Mouse (Mus musculus) midbrain, embryonic 12.5 days (tissue): ENCODE data around the gene Pou6f1. TPM values are rescaled to one million over a fixed set of nuclear protein-coding genes. Genes with fewer than 3 reads are reported as not detected.
"Not testable (repeated sequence)": the region's sequence is repeated elsewhere in the genome, so short reads cannot be mapped to it uniquely, and the experiment has no call there.

Experiments used
- ATAC-seq: fragments of 200-750 bp; cut with Nextera tagmentation; 2 replicates; pipeline ENCODE4 v1.8.0; 2017; ENCODE audit warnings: low read depth, moderate TSS enrichment, moderate library complexity; ENCODE audit not compliant: low FRiP score
- H3K27ac ChIP-seq: fragments of 300-500 bp; sonication (generic); replicated peaks from 2 replicates; pipeline ENCODE4 v1.5.1; 2016; ENCODE audit warnings: mild to moderate bottlenecking
- H3K27me3 ChIP-seq: fragments of 300-500 bp; sonication (generic); 2 replicates; pipeline ENCODE4 v1.6.1; 2016; ENCODE audit warnings: mild to moderate bottlenecking
- H3K36me3 ChIP-seq: fragments of 300-500 bp; sonication (generic); 2 replicates; pipeline ENCODE4 v1.6.1; 2016
- H3K4me1 ChIP-seq: fragments of 300-500 bp; sonication (generic); 2 replicates; pipeline ENCODE4 v1.6.1; 2016
- H3K4me2 ChIP-seq: fragments of 300-500 bp; sonication (generic); replicated peaks from 2 replicates; pipeline ENCODE4 v1.6.1; 2016; ENCODE audit warnings: mild to moderate bottlenecking, moderate library complexity
- H3K4me3 ChIP-seq: fragments of 300-500 bp; sonication (generic); 2 replicates; pipeline ENCODE4 v1.5.1; 2016; ENCODE audit warnings: mild to moderate bottlenecking
- H3K9ac ChIP-seq: fragments of 300-500 bp; sonication (generic); replicated peaks from 2 replicates; pipeline ENCODE4 v1.6.1; 2016; ENCODE audit warnings: mild to moderate bottlenecking, moderate library complexity
- H3K9me3 ChIP-seq: fragments of 300-500 bp; sonication (generic); 2 replicates; pipeline ENCODE4 v1.6.1; 2016; ENCODE audit warnings: mild to moderate bottlenecking
- WGBS: fragments of 180-500 bp; shearing (Covaris S2); methylation state at CpG from one replicate; pipeline ENCODE4 v1.1.7; 2016; 5-methylcytosine and 5-hydroxymethylcytosine counted together
- polyA plus RNA-seq: library from polyadenylated mRNA; unstranded; fragments of >200 nt; fragmentation: Nextera tagmentation; extraction: Ambion mirVana; gene quantifications from 2 replicates; pipeline ENCODE4 v1.2.1, GENCODE M21; 2016

Pou6f1 gene
- polyA plus RNA-seq, 1 experiment from 2014 or later = 32.4 TPM

DNA sequence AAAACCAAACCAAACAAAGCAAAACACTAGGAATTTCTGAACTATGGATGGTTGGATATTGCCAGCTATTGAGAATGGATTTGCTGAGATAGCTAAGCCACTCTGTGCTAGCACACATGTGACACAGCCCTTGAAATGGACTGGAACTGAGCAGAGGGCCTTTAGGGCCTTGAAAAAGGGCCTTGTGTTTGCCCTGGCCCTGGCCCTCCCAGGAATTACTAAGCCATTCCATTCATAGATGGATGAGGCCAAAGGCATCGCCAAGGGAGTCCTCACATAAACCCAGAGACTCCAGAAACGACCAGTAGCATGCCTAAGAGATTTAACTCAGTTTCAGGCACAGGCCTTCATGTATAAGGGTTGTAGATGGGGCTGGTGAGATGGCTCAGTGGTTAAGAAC lies 33.3 kb downstream of the Pou6f1 start:
- Histone ChIP-seq H3K9me3 (no peaks in the 10 kb centered on the region), H3K4me3 (no peak overlapping the region), H3K36me3 (no peaks in the 10 kb centered on the region), H3K9ac (no peak overlapping the region), H3K27me3 (no peaks in the 10 kb centered on the region), H3K4me1 (no peaks in the 10 kb centered on the region), H3K4me2 (no peak overlapping the region), H3K27ac (no peak overlapping the region)
- no peak for ATAC-seq
- 55% methylated on average over 2 of the region's 2 CpGs for WGBS

DNA sequence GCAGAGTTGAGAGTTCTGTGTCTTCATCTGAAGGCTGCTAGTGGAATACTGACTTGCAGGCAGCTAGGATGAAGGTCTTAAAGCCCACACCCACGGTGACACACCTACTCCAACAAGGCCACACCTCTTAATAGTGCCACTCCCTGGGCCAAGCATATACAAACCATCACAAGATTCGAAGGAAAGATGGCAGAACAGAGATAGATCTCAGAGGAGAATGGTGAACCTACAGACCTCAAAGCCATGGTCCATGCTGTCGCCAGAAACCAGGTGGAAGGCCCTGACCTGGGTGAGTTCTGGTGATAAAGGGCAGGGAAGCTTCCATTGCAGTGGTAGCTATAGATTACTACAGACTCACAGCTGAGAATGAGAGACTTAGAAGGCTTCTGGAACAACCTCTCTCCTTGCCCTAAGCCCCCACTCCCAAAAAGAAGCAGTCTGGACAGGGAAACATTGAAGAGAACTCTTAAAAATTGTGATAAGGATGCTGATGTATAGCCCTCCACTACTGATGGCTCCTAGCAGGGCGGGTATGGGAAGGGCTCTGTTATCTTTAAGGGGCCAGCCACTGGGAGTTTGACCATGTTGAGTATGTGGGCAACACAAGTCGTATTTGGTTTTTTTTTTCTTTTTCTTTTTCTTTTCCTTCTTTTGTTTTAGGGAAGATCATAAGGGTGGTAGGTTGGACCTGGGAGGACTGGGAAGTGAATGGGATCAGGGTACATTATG lies 41.9 kb downstream of the Pou6f1 start:
- H3K9ac ChIP-seq = no peak overlapping the region
- no peaks in the 10 kb centered on the region for H3K36me3 ChIP-seq
- no peaks in the 10 kb centered on the region for H3K9me3 ChIP-seq
- H3K4me1 ChIP-seq = no peaks in the 10 kb centered on the region
- H3K27ac ChIP-seq = no peak overlapping the region
- H3K4me2 ChIP-seq = no peak overlapping the region
- no peaks in the 10 kb centered on the region for H3K27me3 ChIP-seq
- ATAC-seq = no peak
- WGBS = 73% methylated on average over 5 of the region's 5 CpGs
- no peak overlapping the region for H3K4me3 ChIP-seq

DNA sequence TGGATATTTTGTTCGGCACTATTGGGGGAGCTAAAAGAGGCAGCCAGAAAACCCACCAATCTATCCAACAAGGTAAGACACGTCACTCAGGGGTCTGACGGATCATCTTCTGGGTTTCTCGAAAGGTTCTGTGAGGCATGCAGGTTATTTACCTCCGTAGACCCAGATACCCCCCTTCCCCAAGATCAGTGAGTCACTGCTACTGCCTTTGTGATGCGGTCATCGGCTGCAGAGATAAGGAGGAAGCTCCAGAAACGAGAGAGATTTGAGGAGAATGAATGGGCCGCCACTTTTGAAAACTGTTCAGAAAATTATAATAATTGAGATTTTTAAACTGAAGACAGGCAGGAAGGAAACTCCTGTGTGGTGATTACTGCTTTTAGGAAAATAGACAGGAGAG lies 43.4 kb downstream of the Pou6f1 start:
- ATAC-seq = no peak
- H3K9me3 ChIP-seq = no peaks in the 10 kb centered on the region
- H3K36me3 ChIP-seq = no peaks in the 10 kb centered on the region
- WGBS = 88% methylated on average over 9 of the region's 9 CpGs
- no peak overlapping the region for H3K27ac ChIP-seq
- H3K4me2 ChIP-seq = no peak overlapping the region
- H3K9ac ChIP-seq = no peak overlapping the region
- peaks cover 5% of the 10 kb centered on the region; the same call in 1 of the 2 replicates for H3K4me1 ChIP-seq
- no peaks in the 10 kb centered on the region for H3K27me3 ChIP-seq
- H3K4me3 ChIP-seq = no peak overlapping the region

GRCm38 (mm10) chr15:100555965-100556364 lies 43.8 kb downstream of the Pou6f1 start:
- H3K4me1 ChIP-seq = peaks cover 7% of the 10 kb centered on the region
- WGBS = 89% methylated on average over 5 of the region's 5 CpGs
- H3K9me3 ChIP-seq = no peaks in the 10 kb centered on the region
- no peak overlapping the region for H3K4me2 ChIP-seq
- no peaks in the 10 kb centered on the region for H3K27me3 ChIP-seq
- no peak overlapping the region for H3K4me3 ChIP-seq
- ATAC-seq = no peak
- H3K36me3 ChIP-seq = no peaks in the 10 kb centered on the region
- no peak overlapping the region for H3K9ac ChIP-seq
- H3K27ac ChIP-seq = no peak overlapping the region

- peak within 1 kb of the TSS; percentile 87 for H3K9ac ChIP-seq
- H3K36me3 ChIP-seq = peaks cover 19% of the 10 kb centered on the region
- H3K27me3 ChIP-seq = no peaks in the 10 kb centered on the region
- H3K27ac ChIP-seq = peak within 1 kb of the TSS; percentile 95
- peak; percentile 99 for ATAC-seq
- no peaks in the 10 kb centered on the region for H3K9me3 ChIP-seq
- H3K4me3 ChIP-seq = peak within 1 kb of the TSS; percentile 88
- peak within 1 kb of the TSS; percentile 93 for H3K4me2 ChIP-seq
- H3K4me1 ChIP-seq = peaks cover 18% of the 10 kb centered on the region
- WGBS = under 1% methylated on average over 78 of the region's 84 CpGs
These were observed 48.2 kb downstream of the Pou6f1 start, which contains the start of gene Tfcp2 for GRCm38 (mm10) chr15:100551326-100552307. Gene Tfcp2, minus strand, starts transcription at chr15:100552008.

DNA sequence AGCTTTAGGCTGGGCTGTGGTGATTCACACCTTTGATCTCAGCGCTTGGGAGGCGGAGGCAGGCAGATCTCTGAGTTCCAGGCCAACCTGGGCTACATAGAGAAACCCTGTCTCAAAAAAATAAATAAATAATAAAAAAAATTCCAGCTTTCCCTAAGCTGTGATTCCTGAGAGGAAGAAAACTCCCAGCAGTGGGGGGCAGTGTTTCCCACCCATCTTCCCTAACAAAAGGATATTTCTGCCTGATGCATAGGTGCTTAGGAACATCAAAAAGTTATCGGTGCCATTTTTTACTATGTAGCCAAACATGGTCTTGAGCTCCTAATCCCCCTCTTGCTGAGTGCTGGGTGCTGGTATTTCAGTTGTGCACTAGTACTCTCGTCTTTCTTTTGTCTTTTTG lies 49.5 kb downstream of the Pou6f1 start:
- peak overlapping the region; percentile 88 for H3K4me3 ChIP-seq
- H3K9me3 ChIP-seq = 0 out of 2 replicates have a peak, but pooled peaks cover 4% of the 10 kb centered on the region
- 96% methylated on average over 4 of the region's 4 CpGs for WGBS
- H3K36me3 ChIP-seq = peaks cover 27% of the 10 kb centered on the region
- peak overlapping the region; percentile 93 for H3K4me2 ChIP-seq
- H3K9ac ChIP-seq = no peak overlapping the region
- H3K27ac ChIP-seq = no peak overlapping the region
- ATAC-seq = no peak
- peaks cover 18% of the 10 kb centered on the region for H3K4me1 ChIP-seq
- H3K27me3 ChIP-seq = no peaks in the 10 kb centered on the region

- 96% methylated on average over 14 of the region's 14 CpGs for WGBS
These were observed 56.1 kb downstream of the Pou6f1 start for GRCm38 (mm10) chr15:100543651-100544030.

DNA sequence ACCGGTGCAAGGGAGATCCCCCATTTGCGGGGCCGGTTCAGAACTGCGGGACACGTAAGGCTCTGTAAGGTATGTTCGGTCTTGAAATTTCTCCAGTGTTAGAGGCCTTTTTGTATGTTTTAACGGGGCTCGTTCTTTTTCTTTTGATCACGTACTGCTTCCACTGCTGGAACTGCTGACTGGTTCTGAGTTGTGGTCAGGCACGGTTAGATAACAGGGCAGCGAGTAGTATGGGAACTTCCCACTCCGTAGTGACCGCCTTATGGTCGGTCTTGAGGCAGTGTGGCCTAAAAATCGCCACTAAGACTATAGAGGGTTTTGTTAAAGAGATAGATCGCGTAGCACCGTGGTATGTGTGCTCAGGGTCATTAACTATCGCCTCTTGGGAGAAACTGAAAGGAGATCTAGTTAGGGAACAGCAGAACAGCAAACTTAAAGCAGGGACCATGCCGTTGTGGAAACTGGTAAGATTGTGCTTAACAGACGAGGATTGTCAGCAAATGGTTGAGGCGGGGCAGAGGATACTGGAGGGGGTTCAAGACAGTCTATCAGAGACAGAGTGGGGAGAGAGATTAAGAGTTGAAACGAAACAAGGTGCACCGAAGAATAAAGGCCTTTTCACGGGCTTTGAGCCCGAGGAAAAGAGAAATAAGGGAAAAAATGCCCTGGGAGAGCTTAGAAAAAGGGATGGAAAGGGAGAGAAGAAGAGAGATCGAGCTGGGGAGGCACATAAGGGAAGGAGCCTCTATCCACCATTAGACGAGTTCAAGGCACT lies 56.7 kb downstream of the Pou6f1 start:
- not testable (repeated sequence) for H3K4me2 ChIP-seq, H3K9me3 ChIP-seq, H3K4me3 ChIP-seq, H3K9ac ChIP-seq, H3K27me3 ChIP-seq, ATAC-seq, H3K4me1 ChIP-seq, H3K27ac ChIP-seq
- WGBS = 95% methylated on average over 28 of the region's 28 CpGs
- H3K36me3 ChIP-seq = peaks cover 39% of the 10 kb centered on the region

More at GRCm38 (mm10) chr15:100543651-100544030, 56.1 kb downstream of the Pou6f1 start:
- not testable (repeated sequence) for H3K4me2 ChIP-seq, H3K9me3 ChIP-seq, H3K27ac ChIP-seq, H3K27me3 ChIP-seq, ATAC-seq, H3K4me1 ChIP-seq, H3K4me3 ChIP-seq, H3K9ac ChIP-seq
- peaks cover 45% of the 10 kb centered on the region for H3K36me3 ChIP-seq

- Histone ChIP-seq H3K4me3 (no peak overlapping the region), H3K36me3 (peaks cover 33% of the 10 kb centered on the region), H3K27ac (no peak overlapping the region), H3K9me3 (0 out of 2 replicates have a peak, but pooled peaks cover 4% of the 10 kb centered on the region), H3K4me2 (no peak overlapping the region), H3K9ac (no peak overlapping the region), H3K27me3 (no peaks in the 10 kb centered on the region), H3K4me1 (no peaks in the 10 kb centered on the region)
- ATAC-seq = no peak
- WGBS = 87% methylated on average over 4 of the region's 4 CpGs
These were observed 58.4 kb downstream of the Pou6f1 start for GRCm38 (mm10) chr15:100541426-100541825.

- H3K36me3 ChIP-seq = peaks cover 31% of the 10 kb centered on the region
- not testable (repeated sequence) for ATAC-seq, H3K27me3 ChIP-seq, H3K4me1 ChIP-seq, H3K9me3 ChIP-seq, H3K27ac ChIP-seq, H3K4me3 ChIP-seq, H3K9ac ChIP-seq, H3K4me2 ChIP-seq
- 80% methylated on average over 1 of the region's 1 CpGs for WGBS
These were observed 58.8 kb downstream of the Pou6f1 start for GRCm38 (mm10) chr15:100541001-100541400.

GRCm38 (mm10) chr15:100539411-100539810 lies 60.4 kb downstream of the Pou6f1 start:
- Histone ChIP-seq H3K27ac (no peak overlapping the region), H3K4me1 (no peaks in the 10 kb centered on the region), H3K36me3 (peaks cover 42% of the 10 kb centered on the region), H3K9ac (no peak overlapping the region), H3K27me3 (no peaks in the 10 kb centered on the region), H3K4me2 (no peak overlapping the region), H3K4me3 (no peak overlapping the region), H3K9me3 (no peaks in the 10 kb centered on the region)
- WGBS = 95% methylated on average over 9 of the region's 9 CpGs
- no peak for ATAC-seq
